Mouse (Mus musculus) limb, embryonic 11.5 days (tissue): ENCODE measurements around the gene Mboat7. TPM values are rescaled to one million over a fixed set of nuclear protein-coding genes. Genes with fewer than 3 reads are reported as not detected.
"Not testable (repeated sequence)": the region's sequence is repeated elsewhere in the genome, so short reads cannot be mapped to it uniquely, and the experiment has no call there.

Experiments used
- ATAC-seq: fragments of 200-750 bp; cut with Nextera tagmentation; 2 replicates; pipeline ENCODE4 v1.8.0; 2017; ENCODE audit warnings: low read depth; ENCODE audit not compliant: insufficient number of reproducible peaks, low FRiP score, low TSS enrichment
- DNase-seq: peaks from one replicate; pipeline ENCODE4 v3.0.0-alpha.2; 2015; ENCODE audit warnings: low spot score
- H3K27ac ChIP-seq: fragments of 300-500 bp; sonication (generic); replicated peaks from 2 replicates; pipeline ENCODE4 v1.5.1; 2014; ENCODE audit warnings: low read depth, mild to moderate bottlenecking, low read length
- H3K27me3 ChIP-seq: fragments of 300-500 bp; sonication (generic); 2 replicates; pipeline ENCODE4 v1.6.1; 2014; ENCODE audit warnings: mild to moderate bottlenecking, low read length, mixed read lengths; ENCODE audit not compliant: control insufficient read depth, insufficient read depth
- H3K36me3 ChIP-seq: fragments of 300-500 bp; sonication (generic); 2 replicates; pipeline ENCODE4 v1.6.1; 2014; ENCODE audit warnings: mild to moderate bottlenecking, low read length, moderate library complexity, mixed read lengths; ENCODE audit not compliant: control insufficient read depth, insufficient read depth
- H3K4me1 ChIP-seq: fragments of 300-500 bp; sonication (generic); 2 replicates; pipeline ENCODE4 v1.6.1; 2014; ENCODE audit warnings: low read length, mixed read lengths; ENCODE audit not compliant: control insufficient read depth, insufficient read depth
- H3K4me2 ChIP-seq: fragments of 300-500 bp; sonication (generic); 2 replicates; pipeline ENCODE4 v1.6.1; 2014; ENCODE audit warnings: low read depth, mild to moderate bottlenecking, moderate library complexity; ENCODE audit not compliant: severe bottlenecking
- H3K4me3 ChIP-seq: fragments of 300-500 bp; sonication (generic); 2 replicates; pipeline ENCODE4 v1.5.1; 2014; ENCODE audit warnings: low read depth, low read length
- H3K9ac ChIP-seq: fragments of 300-500 bp; sonication (generic); 2 replicates; pipeline ENCODE4 v1.6.1; 2014; ENCODE audit warnings: mild to moderate bottlenecking, low read length
- H3K9me3 ChIP-seq: fragments of 300-500 bp; sonication (generic); 2 replicates; pipeline ENCODE4 v1.6.1; 2016; ENCODE audit warnings: low read length; ENCODE audit not compliant: control insufficient read depth
- WGBS: fragments of 180-500 bp; shearing (Covaris S2); extraction: QIAGEN DNeasy Blood & Tissue Kit; methylation state at CpG from one replicate; pipeline ENCODE4 v1.1.7; 2014; 5-methylcytosine and 5-hydroxymethylcytosine counted together
- polyA plus RNA-seq: library from polyadenylated mRNA; unstranded; fragments of >200 nt; fragmentation: Nextera tagmentation; extraction: Ambion mirVana; gene quantifications from 2 replicates; pipeline ENCODE4 v1.2.1, GENCODE M21; 2014

Gene Mboat7
- polyA plus RNA-seq, 1 experiment from 2014 or later, result 41.2 TPM

DNA sequence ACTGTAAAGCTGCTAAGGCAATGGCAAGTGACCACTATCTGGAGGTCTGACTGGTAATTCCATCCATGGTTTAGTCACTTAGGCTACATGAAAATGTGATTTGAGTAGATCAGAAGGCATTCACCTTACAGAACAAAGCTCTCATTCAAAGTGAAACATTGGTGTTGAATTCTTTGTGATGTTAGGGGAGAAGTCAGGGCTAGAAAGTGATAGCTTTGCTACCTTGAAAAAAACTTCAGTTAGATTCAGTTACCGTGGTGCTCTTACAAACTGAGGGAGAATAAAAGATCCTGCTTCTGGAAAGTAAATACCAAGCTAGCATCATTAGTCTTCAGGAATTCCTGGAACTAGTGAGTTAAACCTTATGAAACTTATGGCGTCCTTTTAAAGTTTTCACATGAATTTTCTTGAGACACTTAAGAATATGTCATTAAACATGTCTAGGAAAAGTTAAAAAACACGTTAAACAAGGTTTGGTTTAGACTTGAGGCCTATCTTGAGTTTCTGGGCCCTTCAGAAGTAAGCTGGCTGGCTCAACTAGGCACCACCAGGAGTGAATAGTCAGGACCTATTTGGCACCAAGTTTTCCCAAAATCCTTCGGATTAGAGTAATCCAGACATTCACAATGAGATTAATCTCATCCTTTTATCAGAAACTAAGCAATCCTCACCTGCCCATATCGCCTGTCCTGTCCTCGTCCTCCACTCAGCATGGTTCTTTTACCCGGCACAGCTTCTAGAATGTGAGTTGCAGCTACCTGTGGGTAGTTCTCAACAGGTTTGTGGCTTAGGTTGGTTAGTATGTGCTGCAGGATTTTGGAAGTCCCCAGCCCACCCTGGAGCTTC is 14.5 kb upstream of the Mboat7 start:
- Histone ChIP-seq H3K27me3 (no peaks in the 10 kb centered on the region), H3K9me3 (no peaks in the 10 kb centered on the region), H3K9ac (no peak overlapping the region), H3K4me3 (no peak overlapping the region), H3K4me2 (no peak overlapping the region), H3K27ac (no peak overlapping the region), H3K4me1 (peaks cover 3% of the 10 kb centered on the region; the same call in 1 of the 2 replicates), H3K36me3 (peaks cover 14% of the 10 kb centered on the region)
- WGBS, result 25% methylated on average over 7 of the region's 7 CpGs
- peak; percentile 41 for DNase-seq
- no peak for ATAC-seq

DNA sequence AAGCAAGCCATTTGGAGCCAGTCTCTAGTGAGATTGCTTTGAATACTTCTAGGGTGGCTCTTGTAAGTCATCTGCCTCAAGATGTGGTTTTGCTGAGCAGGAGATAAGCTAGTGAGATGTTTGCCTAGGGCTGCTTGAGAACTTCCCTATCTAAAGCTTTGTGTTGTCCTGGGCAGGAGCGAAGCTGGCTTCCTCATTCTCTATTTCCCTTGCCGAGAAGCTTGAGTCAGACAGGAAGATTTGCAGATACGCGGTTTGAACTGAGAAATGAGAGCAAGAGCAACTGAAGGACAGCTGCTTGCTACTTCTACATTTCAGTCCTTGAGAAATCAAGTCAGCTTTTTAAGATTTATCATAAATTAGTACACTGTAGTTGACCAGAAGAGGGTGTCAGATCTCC is 13.7 kb upstream of the Mboat7 start:
- Histone ChIP-seq H3K27me3 (no peaks in the 10 kb centered on the region), H3K9ac (no peak overlapping the region), H3K9me3 (no peaks in the 10 kb centered on the region), H3K27ac (no peak overlapping the region), H3K4me3 (no peak overlapping the region), H3K36me3 (peaks cover 14% of the 10 kb centered on the region), H3K4me2 (no peak overlapping the region; the same call in 1 of the 2 replicates), H3K4me1 (peaks cover 3% of the 10 kb centered on the region; the same call in 1 of the 2 replicates)
- 74% methylated on average over 4 of the region's 4 CpGs for WGBS
- DNase-seq (peak; percentile 23), ATAC-seq (no peak)

DNA sequence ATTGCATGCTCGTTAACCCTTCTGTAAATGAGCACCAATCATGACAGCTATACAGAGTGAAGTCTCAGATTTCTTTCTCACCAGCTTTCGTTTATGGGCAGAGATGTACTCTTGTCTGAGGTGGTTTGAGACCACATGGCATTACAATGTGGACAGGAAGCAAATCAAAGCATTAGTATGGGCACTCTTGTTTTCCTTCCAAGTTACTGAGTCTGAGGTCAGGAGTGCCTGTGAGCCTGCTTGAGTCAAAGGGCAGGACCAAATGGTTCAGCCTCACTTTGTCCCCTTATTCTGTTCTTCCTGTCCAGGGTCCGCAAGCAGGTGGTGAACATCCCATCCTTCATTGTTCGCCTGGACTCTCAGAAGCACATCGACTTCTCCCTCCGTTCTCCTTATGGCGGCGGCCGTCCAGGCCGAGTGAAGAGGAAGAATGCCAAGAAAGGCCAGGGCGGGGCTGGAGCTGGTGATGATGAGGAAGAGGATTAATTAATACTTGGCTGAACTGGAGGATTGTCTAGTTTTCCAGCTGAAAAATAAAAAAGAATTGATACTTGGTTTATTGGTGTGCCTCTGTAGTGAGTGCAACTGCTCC is 13.1 kb upstream of the Mboat7 start:
- Histone ChIP-seq H3K27me3 (no peaks in the 10 kb centered on the region), H3K4me3 (peak overlapping the region; percentile 90), H3K4me2 (peak overlapping the region; percentile 86), H3K36me3 (peaks cover 14% of the 10 kb centered on the region), H3K9me3 (no peaks in the 10 kb centered on the region), H3K27ac (no peak overlapping the region), H3K9ac (0 out of 2 replicates have a peak overlapping the region, but pooled peaks have one; percentile 5), H3K4me1 (peaks cover 3% of the 10 kb centered on the region; the same call in 1 of the 2 replicates)
- DNase-seq (no peak), ATAC-seq (no peak)
- 66% methylated on average over 11 of the region's 11 CpGs for WGBS

DNA sequence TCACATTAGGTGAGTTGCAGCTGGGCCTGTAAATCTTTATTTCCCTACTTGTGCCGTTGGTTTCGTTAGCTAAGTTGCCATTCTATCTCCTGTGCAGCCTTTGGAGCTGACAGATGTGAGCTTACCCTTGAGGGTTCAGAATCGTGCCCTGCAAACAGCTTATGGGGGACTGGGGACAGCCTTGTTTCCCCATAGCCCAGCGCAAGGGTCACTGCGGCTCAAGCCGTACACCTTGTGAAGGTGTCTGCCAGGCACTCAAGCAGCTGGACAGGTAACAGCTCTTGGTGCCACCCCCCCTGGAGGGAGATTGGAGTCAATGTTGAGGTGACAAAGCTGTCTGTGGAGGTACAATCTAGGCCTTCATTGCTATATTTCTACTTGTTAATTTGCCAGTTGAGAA is 12.6 kb upstream of the Mboat7 start:
- peak overlapping the region; percentile 90 for H3K4me3 ChIP-seq
- peak overlapping the region; percentile 86 for H3K4me2 ChIP-seq
- peaks cover 14% of the 10 kb centered on the region for H3K36me3 ChIP-seq
- ATAC-seq (no peak), DNase-seq (peak; percentile 23)
- no peak overlapping the region for H3K27ac ChIP-seq
- no peaks in the 10 kb centered on the region for H3K9me3 ChIP-seq
- peak overlapping the region; percentile 94 for H3K9ac ChIP-seq
- H3K4me1 ChIP-seq, result peaks cover 3% of the 10 kb centered on the region; the same call in 1 of the 2 replicates
- H3K27me3 ChIP-seq, result no peaks in the 10 kb centered on the region
- WGBS, result 39% methylated on average over 6 of the region's 6 CpGs

DNA sequence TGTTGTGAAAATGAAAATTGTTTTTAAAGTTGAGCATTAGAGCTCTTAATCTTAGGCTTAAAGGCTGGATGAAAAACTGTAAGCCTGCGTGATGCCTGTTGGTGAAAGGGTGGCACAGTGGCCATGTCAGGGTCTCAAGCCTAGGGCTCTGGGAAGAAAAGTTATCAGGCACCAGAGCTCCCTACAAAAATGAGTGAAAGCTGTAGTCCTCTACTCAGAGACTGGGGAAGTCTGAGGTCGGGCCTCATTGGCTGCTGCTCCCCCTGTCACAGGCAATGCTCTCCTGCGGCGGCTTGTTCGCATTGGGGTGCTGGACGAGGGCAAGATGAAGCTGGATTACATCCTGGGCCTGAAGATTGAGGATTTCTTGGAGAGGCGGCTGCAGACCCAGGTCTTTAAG is 12.1 kb upstream of the Mboat7 start:
- Histone ChIP-seq H3K4me3 (peak overlapping the region; percentile 90), H3K9ac (peak overlapping the region; percentile 94), H3K27ac (0 out of 2 replicates have a peak overlapping the region, but pooled peaks have one; percentile 12), H3K36me3 (peaks cover 14% of the 10 kb centered on the region), H3K4me2 (peak overlapping the region; percentile 86)
- WGBS, result under 1% methylated on average over 6 of the region's 7 CpGs
- ATAC-seq, H3K9me3 ChIP-seq, H3K27me3 ChIP-seq, H3K4me1 ChIP-seq: not testable (repeated sequence)
- DNase-seq, result peak; percentile 24

DNA sequence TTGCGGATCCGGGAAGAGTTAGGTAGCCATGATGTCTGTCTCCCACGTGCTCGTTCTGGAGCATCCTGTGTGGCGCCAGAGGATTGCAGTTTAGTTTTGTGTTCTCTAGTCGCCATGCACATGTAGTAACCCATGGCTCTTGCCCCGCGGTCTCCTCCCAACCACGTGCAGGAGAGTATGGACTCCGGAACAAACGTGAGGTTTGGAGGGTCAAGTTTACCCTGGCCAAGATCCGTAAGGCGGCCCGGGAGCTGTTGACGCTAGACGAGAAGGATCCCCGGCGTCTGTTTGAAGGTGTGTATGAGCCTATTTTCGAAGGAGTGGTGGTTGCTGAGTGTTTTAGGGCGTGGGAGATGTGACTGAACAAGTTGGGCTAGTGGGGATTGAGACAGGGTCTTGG is 11.2 kb upstream of the Mboat7 start:
- peak overlapping the region; percentile 94 for H3K9ac ChIP-seq
- peak overlapping the region; percentile 90 for H3K4me3 ChIP-seq
- H3K4me2 ChIP-seq, result peak overlapping the region; percentile 86
- no peaks in the 10 kb centered on the region for H3K9me3 ChIP-seq
- H3K27me3 ChIP-seq, result no peaks in the 10 kb centered on the region
- peak overlapping the region; percentile 80; the same call in 1 of the 2 replicates for H3K27ac ChIP-seq
- H3K36me3 ChIP-seq, result peaks cover 14% of the 10 kb centered on the region
- DNase-seq (no peak), ATAC-seq (no peak; the same call in 1 of the 2 replicates)
- WGBS, result under 1% methylated on average over 20 of the region's 20 CpGs
- peaks cover 3% of the 10 kb centered on the region; the same call in 1 of the 2 replicates for H3K4me1 ChIP-seq

DNA sequence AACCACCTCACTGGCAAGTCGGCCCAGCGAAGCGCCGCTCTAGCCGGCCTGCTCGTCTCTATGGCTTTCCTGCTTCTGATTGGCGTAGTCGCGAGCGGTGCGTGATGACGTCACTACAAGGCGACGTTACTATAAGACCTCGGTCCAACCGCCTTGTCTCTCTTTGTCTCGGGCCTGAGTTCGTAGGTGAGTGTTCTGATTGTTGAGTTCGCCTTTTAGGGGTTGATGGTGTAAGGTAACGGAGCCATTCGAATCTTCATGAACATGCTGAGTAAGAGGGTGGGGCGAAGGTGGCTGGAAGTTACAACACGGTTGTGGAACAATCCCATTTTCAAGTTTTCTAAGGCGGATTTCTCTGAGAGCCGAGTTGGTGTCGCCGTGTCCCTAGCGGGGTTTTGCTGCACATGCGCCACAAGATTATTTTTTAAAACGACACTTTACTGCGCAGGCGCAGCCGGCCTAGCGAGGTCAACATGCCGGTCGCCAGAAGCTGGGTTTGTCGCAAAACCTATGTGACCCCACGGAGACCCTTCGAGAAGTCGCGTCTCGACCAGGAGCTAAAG is 10.6 kb upstream of the Mboat7 start, which contains the start of gene Rps9:
Gene Rps9, plus strand, starts transcription at position 115 of the 563 bp plus-strand sequence.
- H3K27ac ChIP-seq, result peak within 1 kb of the TSS; percentile 80
- peaks cover 16% of the 10 kb centered on the region for H3K36me3 ChIP-seq
- ATAC-seq (peak; percentile 91), DNase-seq (peak; percentile 98)
- H3K4me3 ChIP-seq, result peak within 1 kb of the TSS; percentile 90
- H3K9ac ChIP-seq, result peak within 1 kb of the TSS; percentile 94
- WGBS, result 2% methylated on average over 42 of the region's 42 CpGs
- peak within 1 kb of the TSS; percentile 86 for H3K4me2 ChIP-seq
- H3K27me3 ChIP-seq, result no peaks in the 10 kb centered on the region
- peaks cover 3% of the 10 kb centered on the region; the same call in 1 of the 2 replicates for H3K4me1 ChIP-seq
- no peaks in the 10 kb centered on the region for H3K9me3 ChIP-seq
